Mouse (Mus musculus): ENCODE results near the gene Zfp113.

The Zfp113 gene

DNA sequence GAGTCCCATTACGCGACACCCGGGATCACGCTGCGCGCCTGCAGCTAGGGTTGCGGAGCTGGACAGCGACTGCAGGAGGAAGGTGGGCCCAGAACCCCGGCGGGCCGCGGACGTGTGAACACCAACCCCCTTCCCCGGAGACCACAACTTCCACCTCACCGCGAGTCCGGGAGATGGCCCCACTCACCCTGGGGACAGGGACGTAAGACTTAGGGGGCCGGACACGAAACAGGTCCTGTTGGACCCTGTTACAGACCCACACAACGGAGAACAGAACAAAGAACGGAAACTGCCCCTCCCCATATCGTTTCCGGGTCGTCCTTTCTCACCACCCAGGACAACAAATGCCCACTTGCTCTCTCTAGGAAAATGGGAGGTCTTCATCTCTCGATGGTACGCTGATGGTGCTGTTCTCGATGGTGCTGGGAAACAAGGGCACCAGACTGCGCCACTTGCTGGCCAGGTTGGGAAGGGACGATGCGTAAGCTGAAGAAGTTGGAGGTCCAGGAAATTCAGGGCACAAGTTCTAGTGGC lies at the start of gene Zfp113:
Zfp113 (minus strand) TSS at position 302 of the 534 bp plus-strand sequence.
- peak; percentile 99 for ATAC-seq (ENCODE audit: low TSS enrichment)

DNA sequence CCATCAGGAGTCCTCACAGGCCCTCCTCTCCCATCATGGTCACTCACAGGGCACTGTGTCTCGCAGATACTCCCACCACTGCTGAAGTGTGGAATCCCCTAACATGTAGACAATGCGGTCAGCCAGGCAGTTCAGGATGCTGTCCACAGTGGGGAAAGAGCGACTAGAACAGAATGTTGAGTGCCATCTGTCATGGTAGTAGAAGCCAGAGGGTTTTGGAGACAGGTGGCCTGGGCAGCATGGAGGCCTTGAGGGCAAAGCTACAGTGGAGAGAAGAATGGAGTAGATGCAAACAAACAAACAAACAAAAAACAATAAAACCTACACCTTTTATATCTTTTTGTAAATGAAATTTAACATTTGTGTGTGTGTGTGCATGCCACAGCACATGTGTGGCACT lies 46.5 kb upstream of the Zfp113 start:
- no peak for ATAC-seq (ENCODE audit: low TSS enrichment)

- peak; percentile 55; the same call in 1 of the 2 replicates for ATAC-seq (ENCODE audit: low TSS enrichment)
Measured at GRCm38 (mm10) chr5:138199576-138199975, 44.0 kb upstream of the Zfp113 start.

DNA sequence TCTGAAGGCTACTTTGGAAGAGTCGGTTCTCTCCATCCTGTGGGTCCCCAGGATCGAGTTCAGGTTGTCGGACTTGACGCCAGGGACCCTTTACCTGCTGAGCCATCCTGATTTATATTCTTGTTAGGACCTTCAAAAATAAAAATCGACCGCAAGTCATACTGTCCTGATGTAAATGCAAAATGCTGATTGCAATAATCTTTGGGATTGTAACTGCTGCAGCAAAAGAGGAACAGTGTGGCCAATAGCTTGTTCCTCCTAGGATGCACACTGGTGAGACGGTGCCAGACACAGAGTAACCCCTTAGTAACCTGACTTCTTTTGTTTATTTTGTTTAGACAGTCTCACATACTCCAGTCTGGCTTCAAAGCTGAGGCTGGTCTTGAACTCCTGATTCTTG lies 39.9 kb upstream of the Zfp113 start:
- no peak for ATAC-seq (ENCODE audit: low TSS enrichment)

DNA sequence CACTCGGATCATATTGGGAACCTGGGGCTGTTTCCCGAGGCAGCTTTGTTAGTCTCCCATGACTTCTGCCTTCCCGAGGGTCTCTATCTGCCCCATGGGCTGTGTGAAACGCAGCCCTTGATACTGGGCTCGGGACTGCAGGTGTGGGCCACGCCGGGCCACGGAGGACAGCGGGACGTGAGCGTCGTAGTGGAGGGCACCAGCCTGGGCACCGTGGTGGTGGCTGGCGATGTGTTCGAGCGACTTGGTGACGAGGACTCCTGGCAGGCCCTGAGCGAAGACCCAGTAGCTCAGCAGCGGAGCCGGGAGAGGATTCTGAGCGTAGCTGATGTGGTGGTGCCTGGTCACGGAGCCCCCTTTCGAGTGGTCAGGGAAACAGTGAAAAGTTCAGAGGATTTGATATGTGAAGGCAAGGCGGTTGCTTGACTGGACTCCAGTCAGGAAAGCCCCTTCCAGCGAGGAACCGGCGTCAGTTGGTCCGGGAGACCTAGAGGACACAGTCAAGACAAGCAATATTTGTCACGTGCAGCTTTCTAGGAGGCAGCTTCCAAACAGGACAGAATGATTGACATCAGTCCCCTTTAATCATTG lies 39.3 kb upstream of the Zfp113 start:
- ATAC-seq (ENCODE audit: low TSS enrichment): peak; percentile 51

DNA sequence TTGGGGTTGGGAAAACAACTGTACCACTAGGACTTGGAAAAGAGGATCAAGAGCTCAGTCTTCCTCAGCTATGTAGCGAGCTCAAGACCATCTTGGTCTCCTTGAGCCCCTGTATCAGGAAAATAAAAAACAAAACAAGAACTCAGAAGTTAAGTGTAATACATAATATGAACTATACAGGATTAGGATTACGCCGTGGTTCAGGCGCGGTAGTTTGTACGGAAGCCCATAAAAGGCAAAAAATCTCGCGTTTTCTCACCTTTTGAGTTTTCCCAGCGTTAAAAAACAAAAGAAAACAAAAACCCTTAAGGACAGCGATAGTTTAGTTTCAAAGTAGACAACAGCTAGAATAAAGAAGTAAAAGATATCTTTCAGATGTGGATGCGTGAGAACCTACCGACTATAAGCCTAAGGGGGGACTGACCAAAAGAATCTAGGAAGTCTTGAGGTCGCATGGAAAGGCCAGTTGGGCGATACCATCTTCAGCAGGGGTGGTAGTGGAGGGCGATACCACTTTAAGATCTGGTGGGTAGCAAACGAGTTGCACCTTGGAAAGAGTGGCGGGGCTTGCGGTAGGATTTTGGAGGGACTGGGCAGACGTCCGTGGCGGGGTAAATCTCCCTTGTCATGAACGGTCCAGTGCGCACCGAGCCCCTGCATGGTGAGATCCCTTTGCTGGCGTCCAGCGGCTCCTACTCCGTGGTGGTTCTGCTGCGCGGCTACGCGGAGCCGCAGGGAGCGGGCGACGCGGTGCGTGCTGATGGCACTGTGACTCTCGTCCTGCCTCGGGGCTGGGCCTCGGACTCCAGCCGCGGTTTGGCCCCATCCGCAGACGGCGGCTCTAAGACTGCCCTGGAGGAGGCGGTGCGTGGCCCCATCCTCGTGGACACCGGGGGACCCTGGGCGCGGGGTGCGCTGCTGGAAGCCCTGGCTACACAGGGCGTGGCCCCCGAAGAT lies 38.5 kb upstream of the Zfp113 start, which contains the start of gene Mblac1:
Mblac1 (plus strand) TSS at position 544 of the 957 bp plus-strand sequence.
- ATAC-seq (ENCODE audit: low TSS enrichment): peak; percentile 93

- peak; percentile 95 for ATAC-seq (ENCODE audit: low TSS enrichment)
Measured at GRCm38 (mm10) chr5:138187661-138188306, 32.2 kb upstream of the Zfp113 start.

DNA sequence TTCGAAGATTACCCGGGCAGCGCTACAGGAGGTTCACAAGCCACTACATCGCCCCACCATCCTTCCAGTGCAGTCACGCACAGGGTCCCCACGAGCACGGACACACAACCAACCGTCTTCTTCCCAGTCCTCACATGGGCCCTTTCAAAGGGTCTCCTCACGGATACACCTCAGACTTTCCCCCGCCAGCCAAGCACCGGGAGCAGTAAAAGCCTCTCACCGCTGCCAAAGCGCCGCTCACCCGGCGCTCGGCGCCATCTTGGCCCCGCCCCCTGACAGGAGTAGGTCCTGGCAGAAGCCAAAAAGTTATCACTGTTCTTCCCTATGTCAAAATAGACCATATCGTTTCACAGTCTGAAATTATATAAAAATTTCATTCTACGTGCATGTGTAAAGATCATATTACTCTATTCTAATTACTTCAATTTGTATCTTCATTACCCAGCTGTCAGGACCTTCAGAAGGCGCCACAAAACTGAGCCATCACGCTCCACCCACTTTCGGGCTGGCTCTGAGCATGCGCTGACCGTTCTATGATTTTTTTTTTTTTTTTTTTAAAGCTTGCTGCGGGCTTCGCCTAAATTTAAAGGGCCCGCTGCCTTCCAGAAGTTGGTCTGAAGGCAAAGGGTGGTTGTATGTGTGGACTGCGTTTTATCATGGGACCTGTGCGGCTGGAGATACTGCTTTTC lies 31.6 kb upstream of the Zfp113 start, which contains the start of the genes Taf6 and Cnpy4:
Taf6 (minus strand) TSS at position 502 of the 689 bp plus-strand sequence.
Cnpy4 (plus strand) TSS at position 536 of the 689 bp plus-strand sequence.
- ATAC-seq (ENCODE audit: low TSS enrichment): peak; percentile 66

GRCm38 (mm10) chr5:138173217-138173616 lies 17.7 kb upstream of the Zfp113 start:
- ATAC-seq (ENCODE audit: low TSS enrichment): no peak

GRCm38 (mm10) chr5:138171695-138172491 lies 16.3 kb upstream of the Zfp113 start, which contains the start of the genes Ap4m1 and Mcm7:
Gene Ap4m1 (plus strand): TSS chr5:138172002.
Gene Mcm7 (minus strand): TSS chr5:138172422.
- ATAC-seq (ENCODE audit: low TSS enrichment): peak; percentile 86

DNA sequence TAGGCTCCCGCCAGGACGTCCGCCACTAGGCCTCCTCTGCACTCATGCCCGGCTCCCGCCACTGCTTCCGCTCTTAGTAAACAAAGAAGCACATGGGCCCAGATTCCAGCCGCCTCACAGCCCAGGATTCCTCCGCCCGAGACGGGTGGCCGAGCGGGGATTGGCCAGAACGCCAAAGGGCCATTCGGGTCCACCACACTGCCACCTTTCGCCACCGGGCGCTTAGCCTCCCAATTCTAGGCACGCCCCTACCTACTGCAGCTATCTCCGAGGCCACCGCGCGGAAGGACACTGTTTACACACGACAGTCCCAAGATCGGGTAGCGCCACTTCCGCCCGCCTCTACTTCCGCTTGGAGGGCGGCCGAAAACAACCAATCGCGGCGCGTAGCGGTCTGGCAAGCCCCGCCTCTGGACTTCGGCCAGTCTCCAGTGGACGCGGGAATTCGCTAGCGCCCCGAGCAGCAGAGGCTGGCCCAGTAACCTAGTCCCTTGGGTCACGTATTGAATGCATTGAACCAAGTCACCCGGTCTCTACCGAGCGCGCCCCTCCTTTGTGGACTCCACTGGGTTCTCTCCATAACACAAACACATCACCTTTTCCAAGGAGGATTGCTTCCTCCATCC lies 15.5 kb upstream of the Zfp113 start:
- peak; percentile 66 for ATAC-seq (ENCODE audit: low TSS enrichment)

DNA sequence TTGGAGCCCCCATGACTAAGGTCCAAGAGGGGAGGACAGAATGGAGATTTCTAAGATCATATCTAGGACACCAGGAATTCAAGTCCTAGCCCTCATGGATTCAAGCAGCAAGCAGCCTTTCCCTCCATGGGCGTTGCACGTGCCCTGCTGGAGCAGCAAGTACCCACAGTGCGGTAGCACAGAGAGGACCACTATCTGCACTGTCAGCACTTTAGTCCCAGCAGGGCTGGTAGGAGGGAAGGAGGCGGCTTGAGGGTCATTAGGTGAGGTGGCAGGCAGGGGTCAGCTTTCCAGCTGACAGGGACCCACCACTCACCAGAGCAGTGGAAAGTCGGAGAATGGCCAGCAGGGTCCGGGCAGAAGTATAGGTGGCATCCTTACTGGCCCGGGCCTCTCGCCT lies 10.1 kb upstream of the Zfp113 start:
- no peak for ATAC-seq (ENCODE audit: low TSS enrichment)

DNA sequence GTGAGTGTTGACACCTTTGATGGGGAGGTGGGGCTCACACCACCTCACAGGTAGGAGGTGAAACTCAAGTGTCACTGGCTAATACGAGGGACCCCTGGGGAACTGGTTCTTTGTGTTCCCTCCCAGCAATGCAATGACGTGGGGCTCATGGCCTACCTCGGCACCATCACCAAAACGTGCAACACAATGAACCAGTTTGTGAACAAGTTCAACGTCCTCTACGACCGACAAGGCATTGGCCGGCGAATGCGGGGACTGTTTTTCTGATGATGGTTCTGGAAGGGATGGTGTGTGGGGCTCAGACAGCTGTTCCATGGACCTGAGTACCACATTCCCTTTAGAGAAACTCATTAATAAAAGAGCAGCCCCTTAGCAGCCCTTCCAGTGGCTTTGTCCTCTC lies 8.1 kb upstream of the Zfp113 start:
- no peak for ATAC-seq (ENCODE audit: low TSS enrichment)

DNA sequence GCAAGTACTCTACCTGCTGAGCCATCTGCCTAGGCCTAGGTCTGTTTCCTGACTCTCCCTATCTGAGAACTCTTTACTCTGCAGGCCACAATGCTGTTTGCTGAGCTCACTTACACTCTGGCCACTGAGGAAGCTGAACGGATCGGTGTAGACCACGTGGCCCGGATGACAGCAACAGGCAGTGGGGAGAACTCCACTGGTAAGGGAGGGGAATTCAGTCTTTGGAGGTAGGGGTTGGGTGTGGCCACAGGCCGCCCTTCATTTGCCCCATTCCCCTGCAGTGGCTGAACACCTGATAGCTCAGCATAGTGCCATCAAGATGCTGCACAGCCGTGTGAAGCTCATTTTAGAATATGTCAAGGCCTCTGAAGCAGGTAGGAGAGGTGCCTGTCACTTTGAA lies 7.5 kb upstream of the Zfp113 start:
- ATAC-seq (ENCODE audit: low TSS enrichment): no peak

GRCm38 (mm10) chr5:138160842-138161665 lies 5.5 kb upstream of the Zfp113 start, which contains the start of gene Cops6:
Gene Cops6 (plus strand): TSS chr5:138161071.
- peak; percentile 94 for ATAC-seq (ENCODE audit: low TSS enrichment)

DNA sequence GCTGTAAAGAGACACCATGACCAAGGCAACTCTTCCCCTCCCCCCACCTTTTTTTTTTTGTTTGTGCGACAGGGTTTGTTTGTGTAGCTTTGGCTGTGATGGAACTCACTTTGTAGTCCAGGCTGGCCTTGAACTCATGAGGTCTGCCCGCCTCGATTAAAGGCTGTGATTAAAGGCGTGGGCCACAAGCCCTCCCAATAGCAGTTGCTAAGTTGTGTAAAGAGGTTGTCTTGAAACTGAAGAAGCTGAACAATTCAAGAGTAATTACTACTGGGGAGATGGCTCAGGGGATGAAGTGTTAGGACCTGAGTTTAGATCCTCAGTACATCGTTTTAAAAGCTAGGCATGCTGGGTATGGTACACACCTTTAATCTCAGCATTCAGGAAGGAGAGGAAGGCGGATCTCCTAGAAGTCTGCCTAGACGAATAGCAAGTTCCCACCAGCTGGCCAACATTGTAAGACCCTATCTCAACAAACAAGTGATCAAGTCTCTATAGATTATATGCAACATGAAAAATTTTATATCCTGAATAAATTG lies 4.7 kb upstream of the Zfp113 start:
- no peak for ATAC-seq (ENCODE audit: low TSS enrichment)

GRCm38 (mm10) chr5:138154390-138154789 lies 1.2 kb downstream of the Zfp113 start:
- ATAC-seq (ENCODE audit: low TSS enrichment): no peak

DNA sequence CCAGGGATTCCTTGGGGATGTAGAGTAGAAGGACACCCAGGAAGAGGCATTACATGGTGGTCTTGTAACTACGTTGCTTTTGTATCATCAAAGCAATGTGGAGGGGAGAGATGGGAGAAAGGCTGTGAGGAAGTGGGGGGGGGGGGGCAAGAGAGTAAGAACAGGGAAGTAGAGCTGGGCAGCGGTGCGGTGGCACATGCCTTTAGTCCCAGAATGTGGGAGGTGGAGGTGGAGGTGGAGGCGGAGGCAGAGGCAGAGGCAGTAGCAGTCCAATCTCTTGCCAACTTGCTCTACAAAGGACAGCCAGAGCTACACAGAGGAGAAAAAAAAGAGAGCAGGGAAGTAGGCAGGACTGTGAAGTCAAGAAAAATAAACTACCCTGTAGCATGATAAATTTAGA lies 17.0 kb downstream of the Zfp113 start:
- ATAC-seq (ENCODE audit: low TSS enrichment): peak; percentile 34; the same call in 1 of the 2 replicates

Data from frontal cortex, adult (tissue).